Mouse (Mus musculus) stomach, embryonic 16.5 days (tissue): ENCODE measurements at regions not wholly inside any gene's neighbourhood (a gene's known extent, or its start where the extent isn't known, plus 50 kb on each side); places are given as distances from the start of the nearest gene placed in this dataset.

Source experiments
- ATAC-seq: fragments of 200-750 bp; cut with Nextera tagmentation; 2 replicates; pipeline ENCODE4 v1.8.0; 2017; ENCODE audit warnings: moderate number of reproducible peaks, moderate TSS enrichment; ENCODE audit not compliant: insufficient read depth, low FRiP score
- H3K27ac ChIP-seq: fragments of 300-500 bp; sonication (generic); 2 replicates; pipeline ENCODE4 v1.5.1; 2014; ENCODE audit warnings: low read length
- H3K27me3 ChIP-seq: fragments of 300-500 bp; sonication (generic); 2 replicates; pipeline ENCODE4 v1.6.1; 2014; ENCODE audit warnings: low read length, control low read depth, mixed read lengths; ENCODE audit not compliant: control insufficient read depth, insufficient read depth
- H3K36me3 ChIP-seq: fragments of 300-500 bp; sonication (generic); 2 replicates; pipeline ENCODE4 v1.6.1; 2014; ENCODE audit warnings: low read length; ENCODE audit not compliant: control insufficient read depth, insufficient read depth
- H3K4me1 ChIP-seq: fragments of 300-500 bp; sonication (generic); 2 replicates; pipeline ENCODE4 v1.6.1; 2014; ENCODE audit warnings: low read length, control low read depth, mixed read lengths; ENCODE audit not compliant: control insufficient read depth, insufficient read depth
- H3K4me2 ChIP-seq: fragments of 300-500 bp; sonication (generic); 2 replicates; pipeline ENCODE4 v1.6.1; 2014; ENCODE audit warnings: low read depth, low read length, mixed read lengths
- H3K4me3 ChIP-seq: fragments of 300-500 bp; sonication (generic); replicated peaks from 2 replicates; pipeline ENCODE4 v1.5.1; 2014; ENCODE audit warnings: mild to moderate bottlenecking, low read length
- H3K9ac ChIP-seq: fragments of 300-500 bp; sonication (generic); 2 replicates; pipeline ENCODE4 v1.6.1; 2014; ENCODE audit warnings: low read length
- H3K9me3 ChIP-seq: fragments of 300-500 bp; sonication (generic); replicated peaks from 2 replicates; pipeline ENCODE4 v1.6.1; 2016; ENCODE audit warnings: low read length, control low read depth; ENCODE audit not compliant: control insufficient read depth
- WGBS: fragments of 180-500 bp; shearing (Covaris S2); extraction: QIAGEN DNeasy Blood & Tissue Kit; methylation state at CpG from one replicate; pipeline ENCODE4 v1.1.7; 2014; 5-methylcytosine and 5-hydroxymethylcytosine counted together

DNA sequence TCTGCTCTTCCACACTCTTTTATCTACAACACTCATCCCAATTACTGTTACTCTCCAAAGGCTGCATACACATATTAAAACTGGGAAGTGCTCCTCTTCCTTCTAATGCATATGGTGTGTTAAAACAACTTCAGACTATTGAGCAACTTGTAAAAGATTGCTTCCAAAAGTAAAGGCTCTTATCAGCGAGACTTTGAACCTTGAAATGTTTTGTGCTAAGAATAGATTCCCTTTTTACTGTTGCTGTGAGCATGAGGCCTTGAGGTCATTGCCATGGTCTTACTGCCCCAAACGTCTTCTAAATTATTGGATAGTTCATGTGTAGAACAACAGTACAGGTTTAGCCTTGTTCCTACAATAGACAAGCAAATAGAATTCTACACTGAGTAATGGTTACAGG, 281.6 kb upstream of the Lcorl start:
- no peak for ATAC-seq
- Histone ChIP-seq H3K27ac (no peak overlapping the region), H3K4me2 (no peak overlapping the region), H3K9ac (no peak overlapping the region), H3K27me3 (no peaks in the 10 kb centered on the region), H3K36me3 (no peaks in the 10 kb centered on the region), H3K9me3 (no peaks in the 10 kb centered on the region), H3K4me1 (no peaks in the 10 kb centered on the region), H3K4me3 (no peak overlapping the region)
- WGBS = 55% methylated on average over 2 of the region's 2 CpGs

DNA sequence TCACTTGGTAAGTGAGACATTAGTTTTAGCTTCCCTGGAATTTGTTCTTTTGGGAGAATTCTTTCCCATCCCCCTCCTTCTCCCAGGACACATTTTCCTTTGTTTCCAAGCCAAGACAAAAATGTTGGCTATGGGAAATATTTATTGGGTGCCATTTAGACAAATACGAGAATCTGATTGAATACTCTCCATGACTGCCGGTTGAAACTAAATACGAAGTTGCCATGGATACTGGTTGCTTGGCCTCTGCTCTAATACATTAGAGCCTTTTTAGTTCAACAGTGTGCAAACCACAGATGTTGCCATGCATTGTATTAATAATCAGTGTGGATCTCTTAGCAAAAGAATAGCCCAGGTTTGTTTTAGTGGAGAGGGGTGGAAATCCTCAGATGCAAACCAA, 280.3 kb upstream of the Lcorl start:
- no peak overlapping the region for H3K9ac ChIP-seq
- H3K9me3 ChIP-seq = no peaks in the 10 kb centered on the region
- no peaks in the 10 kb centered on the region for H3K36me3 ChIP-seq
- no peak overlapping the region for H3K4me3 ChIP-seq
- no peak overlapping the region for H3K27ac ChIP-seq
- no peaks in the 10 kb centered on the region for H3K4me1 ChIP-seq
- WGBS = 41% methylated on average over 3 of the region's 3 CpGs
- H3K27me3 ChIP-seq = no peaks in the 10 kb centered on the region
- no peak for ATAC-seq
- no peak overlapping the region for H3K4me2 ChIP-seq

DNA sequence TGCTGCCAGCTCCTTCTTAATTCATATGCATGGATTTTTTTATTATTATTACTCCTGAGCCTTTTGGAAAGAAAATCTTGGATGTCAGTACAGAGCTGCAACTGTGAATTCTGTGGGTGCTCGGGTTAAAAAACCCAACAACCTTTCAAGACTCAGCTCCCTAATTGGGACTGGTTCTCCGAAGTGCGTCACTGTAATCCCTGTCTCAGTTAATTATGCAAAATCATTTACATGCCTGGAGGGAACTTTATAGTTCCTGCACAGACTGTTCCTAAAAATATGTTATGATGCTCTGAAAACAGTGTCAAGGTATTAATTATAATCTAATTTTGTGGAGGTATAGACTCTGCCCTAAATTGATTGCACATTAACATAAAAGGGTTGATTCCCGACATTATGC, 250.6 kb upstream of the Lcorl start:
- Histone ChIP-seq H3K4me1 (no peaks in the 10 kb centered on the region), H3K27me3 (no peaks in the 10 kb centered on the region), H3K9me3 (no peaks in the 10 kb centered on the region), H3K4me3 (no peak overlapping the region), H3K4me2 (no peak overlapping the region), H3K27ac (no peak overlapping the region), H3K9ac (no peak overlapping the region), H3K36me3 (no peaks in the 10 kb centered on the region)
- 83% methylated on average over 4 of the region's 4 CpGs for WGBS
- no peak for ATAC-seq

DNA sequence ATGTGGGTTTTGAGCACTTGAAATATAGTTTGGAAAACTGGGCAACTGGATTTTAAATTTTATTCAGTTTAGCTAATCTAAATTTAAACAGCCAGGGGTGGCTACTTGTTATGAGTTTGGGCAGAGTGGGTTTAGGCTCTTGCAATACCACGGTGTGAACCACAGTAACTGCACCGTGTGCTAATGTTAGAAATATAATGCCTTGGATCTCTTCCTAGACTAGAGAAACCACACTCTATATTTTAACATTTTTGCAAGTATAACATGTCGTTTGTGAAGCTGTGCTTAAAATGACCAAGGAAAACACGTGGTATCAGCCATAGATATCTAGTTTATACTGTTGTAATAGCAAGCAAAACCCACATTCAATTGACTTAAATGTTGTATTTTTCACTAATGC, 245.9 kb upstream of the Lcorl start:
- H3K4me2 ChIP-seq = no peak overlapping the region
- H3K27ac ChIP-seq = no peak overlapping the region
- no peaks in the 10 kb centered on the region for H3K27me3 ChIP-seq
- 73% methylated on average over 4 of the region's 4 CpGs for WGBS
- no peaks in the 10 kb centered on the region for H3K9me3 ChIP-seq
- no peak overlapping the region for H3K9ac ChIP-seq
- ATAC-seq = no peak
- no peaks in the 10 kb centered on the region for H3K4me1 ChIP-seq
- no peak overlapping the region for H3K4me3 ChIP-seq
- no peaks in the 10 kb centered on the region for H3K36me3 ChIP-seq

DNA sequence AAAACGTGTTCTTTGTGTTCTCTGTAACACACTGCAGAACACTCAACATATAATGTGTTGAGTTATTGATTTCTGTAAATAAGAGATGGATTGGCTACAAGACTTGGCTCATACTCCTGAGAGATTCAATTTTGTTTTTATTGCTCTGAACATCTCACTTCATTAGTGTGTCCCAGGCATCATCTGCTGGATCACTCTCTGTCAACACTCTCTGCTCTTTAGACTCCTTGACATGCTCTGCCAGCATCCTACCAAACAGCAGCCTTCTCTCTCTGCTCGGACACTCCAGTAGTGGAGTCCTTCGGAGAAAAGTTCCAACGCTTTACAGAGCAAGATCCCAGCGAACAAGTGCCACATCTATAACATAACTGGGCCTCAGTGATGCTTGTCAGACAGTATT, 235.1 kb upstream of the Lcorl start:
- no peaks in the 10 kb centered on the region for H3K4me1 ChIP-seq
- no peaks in the 10 kb centered on the region for H3K36me3 ChIP-seq
- ATAC-seq = no peak
- H3K9me3 ChIP-seq = no peaks in the 10 kb centered on the region
- no peak overlapping the region for H3K4me2 ChIP-seq
- no peaks in the 10 kb centered on the region for H3K27me3 ChIP-seq
- WGBS = 79% methylated on average over 5 of the region's 5 CpGs
- H3K4me3 ChIP-seq = no peak overlapping the region
- no peak overlapping the region for H3K27ac ChIP-seq
- H3K9ac ChIP-seq = no peak overlapping the region

DNA sequence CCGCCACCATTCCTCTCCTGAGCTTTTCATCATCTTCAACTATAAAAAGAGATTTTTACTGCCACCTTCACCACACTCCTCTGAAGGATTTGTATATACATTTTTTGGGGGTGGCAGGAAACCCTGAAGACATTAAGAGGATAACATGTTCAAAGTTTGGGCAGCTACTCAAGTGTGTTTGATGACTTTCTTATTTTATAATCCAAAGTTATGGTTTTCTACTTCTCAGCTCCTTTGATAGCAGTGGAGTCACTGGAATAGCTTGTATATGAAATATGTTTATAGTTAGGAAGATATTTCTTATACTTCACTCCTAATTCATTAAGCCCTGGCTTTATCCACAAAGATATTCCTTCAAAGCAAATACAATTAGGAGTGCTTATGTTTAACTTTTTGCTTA, 229.5 kb upstream of the Lcorl start:
- Histone ChIP-seq H3K27ac (no peak overlapping the region), H3K36me3 (no peaks in the 10 kb centered on the region)

DNA sequence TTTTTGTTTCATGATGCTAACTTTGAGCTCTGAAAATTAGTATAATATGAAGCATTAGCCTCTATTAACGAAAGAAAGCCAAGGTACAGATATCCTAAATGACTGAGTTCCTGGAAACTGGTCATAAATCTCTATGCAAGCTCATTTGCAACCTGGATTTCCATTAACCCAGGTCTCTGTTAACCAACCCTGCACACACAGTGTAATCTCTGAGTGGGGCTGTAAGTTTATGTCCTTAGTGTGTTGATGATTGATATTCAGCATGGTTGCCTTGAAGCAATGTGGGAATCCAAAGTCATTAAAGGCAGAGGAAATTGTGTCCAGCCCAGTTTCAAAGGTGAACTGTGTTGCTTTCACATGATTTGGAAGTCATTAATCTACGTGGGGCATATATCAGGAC, 225.9 kb upstream of the Lcorl start:
- H3K4me1 ChIP-seq = no peaks in the 10 kb centered on the region
- WGBS = 79% methylated on average over 2 of the region's 2 CpGs
- no peak overlapping the region for H3K4me3 ChIP-seq
- H3K9ac ChIP-seq = no peak overlapping the region
- no peak overlapping the region for H3K27ac ChIP-seq
- H3K4me2 ChIP-seq = no peak overlapping the region
- no peaks in the 10 kb centered on the region for H3K9me3 ChIP-seq
- no peak for ATAC-seq
- H3K36me3 ChIP-seq = no peaks in the 10 kb centered on the region
- no peaks in the 10 kb centered on the region for H3K27me3 ChIP-seq

More for the DNA sequence above, 229.5 kb upstream of the Lcorl start:
- ATAC-seq = no peak
- H3K27me3 ChIP-seq = no peaks in the 10 kb centered on the region
- H3K9ac ChIP-seq = no peak overlapping the region
- no peaks in the 10 kb centered on the region for H3K9me3 ChIP-seq
- 76% methylated on average over 1 of the region's 1 CpGs for WGBS
- H3K4me1 ChIP-seq = no peaks in the 10 kb centered on the region
- H3K4me2 ChIP-seq = no peak overlapping the region
- H3K4me3 ChIP-seq = no peak overlapping the region

DNA sequence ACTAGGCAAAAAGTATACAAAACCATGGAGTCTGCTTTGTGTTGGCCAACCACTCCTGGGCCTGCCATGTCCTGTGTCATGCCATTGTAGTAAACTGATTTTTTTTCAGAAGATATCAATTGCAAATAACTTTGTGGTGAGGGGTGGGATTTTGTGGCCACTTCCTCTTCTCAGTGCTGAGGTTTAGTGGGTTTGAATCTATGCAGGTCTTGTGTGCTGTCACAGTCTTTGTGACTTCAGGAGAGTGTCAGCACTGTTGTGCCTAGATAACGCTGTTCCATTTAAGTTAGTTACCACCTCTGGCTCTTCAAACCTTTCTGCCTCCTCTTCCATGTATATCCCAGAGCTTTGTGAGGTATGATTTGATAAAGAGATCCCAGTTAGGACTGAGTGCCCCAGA, 216.3 kb upstream of the Lcorl start:
- H3K4me1 ChIP-seq = no peaks in the 10 kb centered on the region
- WGBS = 83% methylated on average over 1 of the region's 1 CpGs
- no peak overlapping the region for H3K27ac ChIP-seq
- H3K4me2 ChIP-seq = no peak overlapping the region
- ATAC-seq = no peak
- no peaks in the 10 kb centered on the region for H3K27me3 ChIP-seq
- H3K4me3 ChIP-seq = no peak overlapping the region
- H3K9me3 ChIP-seq = no peaks in the 10 kb centered on the region
- H3K9ac ChIP-seq = no peak overlapping the region
- H3K36me3 ChIP-seq = no peaks in the 10 kb centered on the region

DNA sequence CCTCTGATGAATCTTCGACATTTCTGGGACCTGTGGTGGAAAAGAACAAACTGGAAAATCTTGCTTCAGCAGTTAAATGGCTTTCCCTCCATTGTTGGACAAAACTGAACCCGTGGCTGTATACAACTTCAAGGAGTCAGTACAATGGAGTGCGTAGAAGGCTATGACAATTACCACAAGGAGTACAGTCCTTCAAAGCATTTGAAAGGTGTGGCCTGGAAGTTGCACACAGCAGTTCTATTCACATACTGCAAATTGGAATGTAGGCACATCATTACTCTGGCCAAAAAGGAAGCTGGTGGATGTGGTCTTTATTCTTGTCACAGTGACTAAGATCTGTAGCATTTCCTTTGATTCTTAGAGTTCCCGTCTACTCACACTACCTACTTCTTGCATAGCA, 215.7 kb upstream of the Lcorl start:
- no peaks in the 10 kb centered on the region for H3K36me3 ChIP-seq
- no peak overlapping the region for H3K4me3 ChIP-seq
- no peak overlapping the region for H3K4me2 ChIP-seq
- 67% methylated on average over 4 of the region's 4 CpGs for WGBS
- no peak for ATAC-seq
- no peak overlapping the region for H3K9ac ChIP-seq
- no peaks in the 10 kb centered on the region for H3K27me3 ChIP-seq
- no peaks in the 10 kb centered on the region for H3K4me1 ChIP-seq
- H3K9me3 ChIP-seq = no peaks in the 10 kb centered on the region
- no peak overlapping the region for H3K27ac ChIP-seq

DNA sequence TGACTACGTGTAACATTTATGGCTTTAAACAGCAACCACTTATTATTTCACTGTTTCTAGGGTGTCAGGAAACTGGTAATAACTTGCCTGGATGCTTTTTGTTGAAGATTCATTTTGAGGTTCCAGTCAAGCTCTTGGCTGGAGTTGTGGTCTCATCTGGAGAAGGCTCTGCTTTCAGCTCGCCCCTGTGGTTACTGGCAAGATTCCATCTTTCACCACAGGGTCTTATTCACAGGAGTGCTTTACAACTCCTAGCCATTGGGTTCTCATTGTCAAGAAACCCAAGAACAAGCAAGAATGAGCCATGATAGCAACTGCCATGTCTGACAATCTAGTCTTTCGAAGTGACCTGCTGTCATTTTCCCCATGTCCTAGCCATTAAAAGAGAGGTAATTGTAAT, 202.5 kb upstream of the Lcorl start:
- Histone ChIP-seq H3K4me2 (no peak overlapping the region), H3K4me3 (no peak overlapping the region), H3K9me3 (no peaks in the 10 kb centered on the region), H3K4me1 (no peaks in the 10 kb centered on the region), H3K27me3 (no peaks in the 10 kb centered on the region), H3K36me3 (no peaks in the 10 kb centered on the region), H3K27ac (no peak overlapping the region), H3K9ac (no peak overlapping the region)
- ATAC-seq = no peak
- 84% methylated on average over 3 of the region's 3 CpGs for WGBS
